Mouse (Mus musculus) liver, embryonic 15.5 days (tissue): ENCODE data around the gene Klhl42. TPM values are rescaled to one million over a fixed set of nuclear protein-coding genes. Genes with fewer than 3 reads are reported as not detected.

ENCODE experiments used
- ATAC-seq: fragments of 200-750 bp; cut with Nextera tagmentation; 2 replicates; pipeline ENCODE4 v1.8.0; 2017; ENCODE audit warnings: moderate number of reproducible peaks, mild to moderate bottlenecking, moderate library complexity; ENCODE audit not compliant: insufficient read depth
- H3K27ac ChIP-seq: fragments of 300-500 bp; sonication (generic); replicated peaks from 2 replicates; pipeline ENCODE4 v1.5.1; 2015; ENCODE audit warnings: mild to moderate bottlenecking, inconsistent platforms
- H3K27me3 ChIP-seq: fragments of 300-500 bp; sonication (generic); 2 replicates; pipeline ENCODE4 v1.6.1; 2015; ENCODE audit warnings: mild to moderate bottlenecking, inconsistent platforms
- H3K36me3 ChIP-seq: fragments of 300-500 bp; sonication (generic); replicated peaks from 2 replicates; pipeline ENCODE4 v1.6.1; 2015; ENCODE audit warnings: moderate library complexity, mild to moderate bottlenecking, inconsistent platforms
- H3K4me1 ChIP-seq: fragments of 300-500 bp; sonication (generic); replicated peaks from 2 replicates; pipeline ENCODE4 v1.6.1; 2015; ENCODE audit warnings: inconsistent platforms
- H3K4me2 ChIP-seq: fragments of 300-500 bp; sonication (generic); 2 replicates; pipeline ENCODE4 v1.6.1; 2015; ENCODE audit warnings: moderate library complexity, mild to moderate bottlenecking, inconsistent platforms
- H3K4me3 ChIP-seq: fragments of 300-500 bp; sonication (generic); replicated peaks from 2 replicates; pipeline ENCODE4 v1.5.1; 2015; ENCODE audit warnings: mild to moderate bottlenecking, inconsistent platforms
- H3K9ac ChIP-seq: fragments of 300-500 bp; sonication (generic); 2 replicates; pipeline ENCODE4 v1.6.1; 2015; ENCODE audit warnings: moderate library complexity, mild to moderate bottlenecking, inconsistent platforms
- H3K9me3 ChIP-seq: fragments of 300-500 bp; sonication (generic); replicated peaks from 2 replicates; pipeline ENCODE4 v1.6.1; 2016; ENCODE audit warnings: inconsistent platforms
- WGBS: fragments of 180-500 bp; shearing (Covaris S2); methylation state at CpG from one replicate; pipeline ENCODE4 v1.1.7; 2015; ENCODE audit warnings: mixed read lengths; ENCODE audit not compliant: insufficient replicate concordance; 5-methylcytosine and 5-hydroxymethylcytosine counted together
- polyA plus RNA-seq: library from polyadenylated mRNA; unstranded; fragments of >200 nt; fragmentation: Nextera tagmentation; extraction: Ambion mirVana; gene quantifications from 2 replicates; pipeline ENCODE4 v1.2.1, GENCODE M21; 2015

The Klhl42 gene
- 1.8 and 1.9 TPM in 2 replicates for polyA plus RNA-seq

DNA sequence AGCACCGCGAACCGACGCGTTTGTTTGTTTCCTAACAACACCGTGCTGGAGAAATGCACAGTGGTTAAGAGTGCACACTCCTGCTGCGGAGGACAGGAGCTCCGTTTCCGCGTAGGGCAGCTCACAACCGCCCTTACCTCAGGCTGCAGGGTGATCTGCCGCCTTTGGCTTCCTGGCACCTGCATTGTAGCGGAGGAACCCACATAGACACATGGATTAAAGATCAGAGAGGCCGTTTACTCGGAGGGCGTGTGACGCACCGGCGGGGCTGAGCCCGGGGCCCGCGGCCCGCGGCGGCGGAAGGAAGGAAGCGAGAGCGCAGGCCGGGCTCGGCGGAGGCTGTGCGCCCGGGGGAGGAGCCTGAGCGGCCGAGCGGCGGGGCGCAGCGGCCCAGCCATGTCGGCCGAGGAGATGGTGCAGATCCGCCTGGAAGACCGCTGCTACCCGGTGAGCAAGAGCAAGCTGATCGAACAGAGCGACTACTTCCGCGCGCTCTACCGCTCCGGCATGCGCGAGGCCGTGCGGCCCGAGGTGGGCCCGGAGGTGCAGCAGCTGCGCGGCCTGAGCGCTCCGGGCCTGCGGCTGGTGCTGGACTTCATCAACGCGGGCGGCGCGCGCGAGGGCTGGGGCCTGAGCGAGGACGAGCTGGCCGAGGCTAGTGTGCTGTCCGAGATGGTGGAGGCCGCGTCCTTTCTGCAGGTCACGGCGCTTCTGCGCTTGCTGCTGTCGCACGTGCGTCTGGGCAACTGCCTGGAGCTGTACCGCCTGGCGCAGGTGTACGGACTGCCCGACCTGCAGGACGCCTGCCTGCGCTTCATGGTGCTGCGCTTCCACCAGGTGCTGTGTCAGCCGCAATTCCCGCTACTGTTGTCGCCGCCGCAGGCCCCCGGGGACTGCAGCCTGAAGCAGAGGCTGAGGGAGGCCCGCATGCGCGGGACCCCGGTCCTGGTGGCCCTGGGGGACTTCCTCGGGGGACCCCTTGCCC, at the start of gene Klhl42:
Klhl42 (plus strand) TSS at position 244 of the 985 bp plus-strand sequence.
- peaks cover 15% of the 10 kb centered on the region for H3K27me3 ChIP-seq
- H3K9ac ChIP-seq, result peak within 1 kb of the TSS; percentile 61
- H3K9me3 ChIP-seq, result no peaks in the 10 kb centered on the region
- WGBS, result under 1% methylated on average over 99 of the region's 99 CpGs
- peaks cover 37% of the 10 kb centered on the region for H3K4me1 ChIP-seq
- peak within 1 kb of the TSS; percentile 90 for H3K4me2 ChIP-seq
- peak within 1 kb of the TSS; percentile 72 for H3K4me3 ChIP-seq
- peaks cover 9% of the 10 kb centered on the region for H3K36me3 ChIP-seq
- peak; percentile 87 for ATAC-seq
- H3K27ac ChIP-seq, result peak within 1 kb of the TSS; percentile 67

- H3K36me3 ChIP-seq, result peaks cover 17% of the 10 kb centered on the region
- H3K4me3 ChIP-seq, result peak within 1 kb of the TSS; percentile 81
- peak within 1 kb of the TSS; percentile 64 for H3K27ac ChIP-seq
- no peaks in the 10 kb centered on the region for H3K9me3 ChIP-seq
- H3K27me3 ChIP-seq, result no peaks in the 10 kb centered on the region
- peak within 1 kb of the TSS; percentile 77 for H3K4me2 ChIP-seq
- 3% methylated on average over 66 of the region's 66 CpGs for WGBS
- peak; percentile 97 for ATAC-seq
- peaks cover 21% of the 10 kb centered on the region for H3K4me1 ChIP-seq
- H3K9ac ChIP-seq, result peak within 1 kb of the TSS; percentile 77
Measured at GRCm38 (mm10) chr6:147042291-147043290, 48.6 kb upstream of the Klhl42 start, which contains the start of gene Mrps35. Mrps35 (plus strand) TSS chr6:147042764.

GRCm38 (mm10) chr6:147043633-147044032, 47.5 kb upstream of the Klhl42 start:
- Histone ChIP-seq H3K4me3 (peak overlapping the region; percentile 81), H3K4me2 (peak overlapping the region; percentile 77), H3K9ac (peak overlapping the region; percentile 77), H3K9me3 (no peaks in the 10 kb centered on the region), H3K27me3 (no peaks in the 10 kb centered on the region), H3K27ac (no peak overlapping the region), H3K4me1 (peaks cover 21% of the 10 kb centered on the region), H3K36me3 (peaks cover 26% of the 10 kb centered on the region)
- no peak for ATAC-seq
- WGBS, result 33% methylated on average over 7 of the region's 7 CpGs

- Histone ChIP-seq H3K4me2 (no peak overlapping the region), H3K9me3 (no peaks in the 10 kb centered on the region), H3K36me3 (peaks cover 60% of the 10 kb centered on the region), H3K9ac (no peak overlapping the region), H3K4me3 (no peak overlapping the region), H3K27ac (no peak overlapping the region), H3K27me3 (no peaks in the 10 kb centered on the region), H3K4me1 (peaks cover 3% of the 10 kb centered on the region; the same call in 1 of the 2 replicates)
- 86% methylated on average over 13 of the region's 13 CpGs for WGBS
- ATAC-seq, result no peak
Measured at GRCm38 (mm10) chr6:147049239-147049805, 41.9 kb upstream of the Klhl42 start.

- H3K9ac ChIP-seq, result no peak overlapping the region
- H3K4me1 ChIP-seq, result no peaks in the 10 kb centered on the region
- ATAC-seq, result peak; percentile 36; the same call in 1 of the 2 replicates
- H3K36me3 ChIP-seq, result peaks cover 70% of the 10 kb centered on the region
- H3K9me3 ChIP-seq, result no peaks in the 10 kb centered on the region
- no peak overlapping the region for H3K27ac ChIP-seq
- WGBS, result 73% methylated on average over 8 of the region's 8 CpGs
- no peak overlapping the region for H3K4me3 ChIP-seq
- no peaks in the 10 kb centered on the region for H3K27me3 ChIP-seq
- H3K4me2 ChIP-seq, result no peak overlapping the region
Measured at GRCm38 (mm10) chr6:147051666-147052065, 39.5 kb upstream of the Klhl42 start.

DNA sequence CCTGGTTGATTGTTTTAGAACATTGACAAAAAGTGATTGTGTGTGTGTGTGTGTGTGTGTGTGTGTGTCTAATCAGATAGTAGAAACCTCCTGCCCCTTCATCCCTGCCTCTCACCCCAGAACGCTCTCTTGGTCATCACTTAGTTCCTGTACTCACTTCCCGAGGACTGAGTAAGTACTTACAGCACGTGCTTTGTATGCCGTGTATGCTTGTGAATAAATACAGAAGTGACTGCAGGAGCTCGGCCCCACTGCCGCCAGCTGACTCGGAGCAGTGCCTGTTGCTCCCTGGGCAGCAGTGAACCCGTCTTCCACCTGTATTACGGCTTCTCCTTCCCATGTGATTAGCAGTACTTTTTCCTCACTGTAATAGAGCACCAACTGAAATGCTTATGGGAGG, 38.7 kb upstream of the Klhl42 start:
- no peak overlapping the region for H3K27ac ChIP-seq
- no peaks in the 10 kb centered on the region for H3K9me3 ChIP-seq
- no peak overlapping the region for H3K9ac ChIP-seq
- H3K27me3 ChIP-seq, result no peaks in the 10 kb centered on the region
- 83% methylated on average over 9 of the region's 9 CpGs for WGBS
- no peak overlapping the region for H3K4me3 ChIP-seq
- no peak overlapping the region for H3K4me2 ChIP-seq
- peaks cover 64% of the 10 kb centered on the region for H3K36me3 ChIP-seq
- H3K4me1 ChIP-seq, result no peaks in the 10 kb centered on the region
- ATAC-seq, result no peak

DNA sequence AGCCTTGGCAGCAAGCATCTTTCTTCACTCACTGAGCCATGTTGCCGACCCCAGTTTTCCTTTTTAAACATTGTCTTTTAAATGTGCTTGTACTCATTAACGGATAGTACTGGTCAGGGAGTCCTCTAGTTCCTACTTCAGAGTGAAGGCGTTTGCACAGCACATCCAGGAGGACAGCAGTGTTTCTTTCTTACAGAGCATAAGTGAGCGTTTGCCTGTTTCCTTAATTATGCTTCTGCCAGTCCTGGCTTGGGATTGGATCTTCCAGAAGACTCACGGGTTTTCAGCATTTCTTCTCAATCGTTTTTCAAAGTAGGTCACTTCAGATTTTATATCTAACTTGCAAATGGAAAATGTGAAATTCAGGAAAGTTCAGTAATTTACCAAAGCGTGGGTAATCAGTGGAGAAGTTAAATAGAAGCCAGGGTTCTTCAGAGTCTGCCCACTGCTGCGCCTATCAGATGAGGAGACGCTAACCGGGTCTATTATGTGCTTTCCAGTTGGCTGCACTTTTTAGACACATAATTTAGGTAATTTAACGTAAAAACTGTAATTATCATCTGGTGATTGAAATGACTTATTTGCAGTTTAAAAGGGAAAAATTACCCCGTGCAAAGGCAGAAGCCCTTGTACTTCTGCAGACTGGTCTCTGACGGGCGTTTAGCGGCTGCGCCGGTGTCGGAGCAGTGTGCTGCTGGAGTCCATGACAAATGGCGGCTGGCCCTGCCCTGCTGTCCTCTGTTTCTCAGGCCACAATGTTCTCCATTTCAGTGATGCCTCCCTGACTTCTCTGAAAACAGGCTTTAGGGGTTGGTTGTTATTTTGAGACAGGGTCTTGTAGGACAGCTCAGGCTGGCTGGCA, 37.2 kb upstream of the Klhl42 start:
- ATAC-seq, result no peak
- H3K27ac ChIP-seq, result no peak overlapping the region
- no peaks in the 10 kb centered on the region for H3K27me3 ChIP-seq
- no peaks in the 10 kb centered on the region for H3K9me3 ChIP-seq
- H3K4me1 ChIP-seq, result no peaks in the 10 kb centered on the region
- peaks cover 58% of the 10 kb centered on the region for H3K36me3 ChIP-seq
- H3K4me2 ChIP-seq, result no peak overlapping the region
- no peak overlapping the region for H3K9ac ChIP-seq
- no peak overlapping the region for H3K4me3 ChIP-seq
- 83% methylated on average over 19 of the region's 19 CpGs for WGBS

DNA sequence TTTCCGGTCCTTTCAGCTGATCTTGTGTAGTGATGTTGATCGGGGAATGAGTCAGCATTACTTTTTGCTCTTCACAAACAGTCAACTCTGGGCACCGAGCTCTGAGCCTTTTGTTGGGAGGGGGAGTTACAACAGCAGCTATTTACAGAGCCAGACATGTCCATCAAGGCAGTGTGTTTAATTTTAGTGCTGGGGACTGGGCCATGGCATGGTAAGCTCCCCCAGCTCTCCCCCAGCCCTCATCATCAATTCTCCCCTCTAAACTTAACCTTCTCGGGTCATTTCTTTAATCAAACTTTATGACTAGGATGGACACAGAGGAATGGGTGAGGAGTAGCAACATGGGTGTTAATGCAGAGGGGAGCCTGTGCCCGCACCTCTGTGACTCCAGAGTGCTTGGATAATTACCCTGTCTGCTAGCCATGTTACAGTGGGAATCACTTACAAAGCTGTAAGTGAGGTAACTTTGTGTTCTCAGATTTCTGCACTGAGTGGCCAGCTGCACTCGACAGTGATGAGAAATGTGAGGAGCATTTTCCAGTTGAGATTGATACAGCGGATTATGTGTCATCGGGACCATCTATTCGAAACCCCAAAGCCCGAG, 35.7 kb upstream of the Klhl42 start:
- no peak for ATAC-seq
- no peak overlapping the region for H3K9ac ChIP-seq
- no peaks in the 10 kb centered on the region for H3K27me3 ChIP-seq
- H3K9me3 ChIP-seq, result no peaks in the 10 kb centered on the region
- 65% methylated on average over 10 of the region's 10 CpGs for WGBS
- no peak overlapping the region for H3K27ac ChIP-seq
- no peak overlapping the region for H3K4me2 ChIP-seq
- H3K4me1 ChIP-seq, result no peaks in the 10 kb centered on the region
- peaks cover 52% of the 10 kb centered on the region for H3K36me3 ChIP-seq
- no peak overlapping the region for H3K4me3 ChIP-seq

GRCm38 (mm10) chr6:147059326-147059725, 31.9 kb upstream of the Klhl42 start:
- Histone ChIP-seq H3K9ac (no peak overlapping the region), H3K4me3 (no peak overlapping the region), H3K27ac (no peak overlapping the region), H3K9me3 (no peaks in the 10 kb centered on the region), H3K27me3 (no peaks in the 10 kb centered on the region), H3K4me1 (no peaks in the 10 kb centered on the region), H3K36me3 (peaks cover 59% of the 10 kb centered on the region), H3K4me2 (no peak overlapping the region)
- WGBS, result 73% methylated on average over 7 of the region's 7 CpGs
- no peak for ATAC-seq
